Mouse (Mus musculus): ENCODE data around the gene Sema5b. TPM values are rescaled to one million over a fixed set of nuclear protein-coding genes. Genes with fewer than 3 reads are reported as not detected.

Gene Sema5b
- polyA plus RNA-seq, 1 experiment from 2014 or later = 0.90 TPM

GRCm38 (mm10) chr16:35508581-35508980, 32.4 kb upstream of the Sema5b start:
- Histone ChIP-seq H3K4me2 (replicated peaks; ENCODE audit: low read depth) (no peak overlapping the region), H3K27me3 (replicated peaks; ENCODE audit: control insufficient read depth, insufficient read depth, low read length) (no peaks in the 10 kb centered on the region), H3K27ac (ENCODE audit: low read depth, low read length) (no peak overlapping the region), H3K4me3 (ENCODE audit: low read depth, low read length) (no peak overlapping the region), H3K4me1 (replicated peaks; ENCODE audit: control insufficient read depth, insufficient read depth, low read length) (no peaks in the 10 kb centered on the region), H3K9ac (ENCODE audit: low read depth, low read length) (no peak overlapping the region), H3K36me3 (ENCODE audit: control insufficient read depth, insufficient read depth) (no peaks in the 10 kb centered on the region), H3K9me3 (ENCODE audit: control insufficient read depth) (no peaks in the 10 kb centered on the region)
- no peak for ATAC-seq
- TF ChIP-seq CTCF (IDR thresholded peaks at IDR 0.05; ENCODE audit: low read depth) = no peak
- WGBS = 84% methylated on average over 6 of the region's 6 CpGs

- Histone ChIP-seq H3K27me3 (replicated peaks; ENCODE audit: control insufficient read depth, insufficient read depth, low read length) (no peaks in the 10 kb centered on the region), H3K4me2 (replicated peaks; ENCODE audit: low read depth) (no peak overlapping the region), H3K4me1 (replicated peaks; ENCODE audit: control insufficient read depth, insufficient read depth, low read length) (no peaks in the 10 kb centered on the region), H3K36me3 (ENCODE audit: control insufficient read depth, insufficient read depth) (no peaks in the 10 kb centered on the region), H3K9me3 (ENCODE audit: control insufficient read depth) (no peaks in the 10 kb centered on the region), H3K27ac (ENCODE audit: low read depth, low read length) (no peak overlapping the region), H3K9ac (ENCODE audit: low read depth, low read length) (no peak overlapping the region), H3K4me3 (ENCODE audit: low read depth, low read length) (no peak overlapping the region)
- 50% methylated on average over 11 of the region's 11 CpGs for WGBS
- ATAC-seq = no peak
- TF ChIP-seq CTCF (IDR thresholded peaks at IDR 0.05; ENCODE audit: low read depth) = no peak
Measured at GRCm38 (mm10) chr16:35509331-35510070, 31.4 kb upstream of the Sema5b start.

- Histone ChIP-seq H3K9me3 (ENCODE audit: control insufficient read depth) (no peaks in the 10 kb centered on the region), H3K4me2 (replicated peaks; ENCODE audit: low read depth) (no peak overlapping the region), H3K36me3 (ENCODE audit: control insufficient read depth, insufficient read depth) (no peaks in the 10 kb centered on the region), H3K27ac (ENCODE audit: low read depth, low read length) (no peak overlapping the region), H3K4me1 (replicated peaks; ENCODE audit: control insufficient read depth, insufficient read depth, low read length) (0 out of 2 replicates have a peak, but pooled peaks cover 3% of the 10 kb centered on the region), H3K4me3 (ENCODE audit: low read depth, low read length) (no peak overlapping the region), H3K27me3 (replicated peaks; ENCODE audit: control insufficient read depth, insufficient read depth, low read length) (no peaks in the 10 kb centered on the region), H3K9ac (ENCODE audit: low read depth, low read length) (no peak overlapping the region)
- TF ChIP-seq CTCF (IDR thresholded peaks at IDR 0.05; ENCODE audit: low read depth) = no peak
- 77% methylated on average over 21 of the region's 21 CpGs for WGBS
- ATAC-seq = no peak
Measured at GRCm38 (mm10) chr16:35515977-35516612, 24.9 kb upstream of the Sema5b start.

- H3K4me1 ChIP-seq (replicated peaks; ENCODE audit: control insufficient read depth, insufficient read depth, low read length) = 0 out of 2 replicates have a peak, but pooled peaks cover 3% of the 10 kb centered on the region
- TF ChIP-seq CTCF (IDR thresholded peaks at IDR 0.05; ENCODE audit: low read depth) = no peak
- ATAC-seq = no peak
- H3K27me3 ChIP-seq (replicated peaks; ENCODE audit: control insufficient read depth, insufficient read depth, low read length) = no peaks in the 10 kb centered on the region
- H3K4me3 ChIP-seq (ENCODE audit: low read depth, low read length) = 0 out of 2 replicates have a peak overlapping the region, but pooled peaks have one; percentile 3
- no peak overlapping the region for H3K27ac ChIP-seq (ENCODE audit: low read depth, low read length)
- no peak overlapping the region for H3K9ac ChIP-seq (ENCODE audit: low read depth, low read length)
- WGBS = 31% methylated on average over 23 of the region's 23 CpGs
- H3K4me2 ChIP-seq (replicated peaks; ENCODE audit: low read depth) = peak overlapping the region; percentile 47
- H3K36me3 ChIP-seq (ENCODE audit: control insufficient read depth, insufficient read depth) = no peaks in the 10 kb centered on the region
- H3K9me3 ChIP-seq (ENCODE audit: control insufficient read depth) = no peaks in the 10 kb centered on the region
Measured at GRCm38 (mm10) chr16:35517976-35518951, 22.7 kb upstream of the Sema5b start.

GRCm38 (mm10) chr16:35519245-35519644, 21.7 kb upstream of the Sema5b start:
- Histone ChIP-seq H3K4me1 (replicated peaks; ENCODE audit: control insufficient read depth, insufficient read depth, low read length) (0 out of 2 replicates have a peak, but pooled peaks cover 3% of the 10 kb centered on the region), H3K36me3 (ENCODE audit: control insufficient read depth, insufficient read depth) (no peaks in the 10 kb centered on the region), H3K27me3 (replicated peaks; ENCODE audit: control insufficient read depth, insufficient read depth, low read length) (no peaks in the 10 kb centered on the region), H3K9me3 (ENCODE audit: control insufficient read depth) (no peaks in the 10 kb centered on the region), H3K27ac (ENCODE audit: low read depth, low read length) (no peak overlapping the region), H3K4me3 (ENCODE audit: low read depth, low read length) (no peak overlapping the region), H3K9ac (ENCODE audit: low read depth, low read length) (no peak overlapping the region), H3K4me2 (replicated peaks; ENCODE audit: low read depth) (no peak overlapping the region)
- no peak for ATAC-seq
- no peak for TF ChIP-seq CTCF (IDR thresholded peaks at IDR 0.05; ENCODE audit: low read depth)
- WGBS = 61% methylated on average over 7 of the region's 7 CpGs

- no peak for ATAC-seq
- TF ChIP-seq CTCF (IDR thresholded peaks at IDR 0.05; ENCODE audit: low read depth) = no peak
- H3K4me3 ChIP-seq (ENCODE audit: low read depth, low read length) = no peak overlapping the region
Measured at GRCm38 (mm10) chr16:35524200-35524599, 16.7 kb upstream of the Sema5b start.

More at GRCm38 (mm10) chr16:35524200-35524599, 16.7 kb upstream of the Sema5b start:
- no peaks in the 10 kb centered on the region for H3K36me3 ChIP-seq (ENCODE audit: control insufficient read depth, insufficient read depth)
- H3K9ac ChIP-seq (ENCODE audit: low read depth, low read length) = no peak overlapping the region
- H3K9me3 ChIP-seq (ENCODE audit: control insufficient read depth) = no peaks in the 10 kb centered on the region
- H3K27me3 ChIP-seq (replicated peaks; ENCODE audit: control insufficient read depth, insufficient read depth, low read length) = no peaks in the 10 kb centered on the region
- H3K27ac ChIP-seq (ENCODE audit: low read depth, low read length) = no peak overlapping the region
- no peaks in the 10 kb centered on the region for H3K4me1 ChIP-seq (replicated peaks; ENCODE audit: control insufficient read depth, insufficient read depth, low read length)
- WGBS = 77% methylated on average over 4 of the region's 4 CpGs
- H3K4me2 ChIP-seq (replicated peaks; ENCODE audit: low read depth) = no peak overlapping the region
